Mouse (Mus musculus) left cerebral cortex, adult 11 months (tissue): Measurements from ENCODE around the gene Rab5c.

Experiments
- DNase-seq: peaks from one replicate; pipeline ENCODE4 v3.0.0; 2022; ENCODE audit warnings: low spot score

Rab5c gene

GRCm38 (mm10) chr11:100738066-100738604 lies at the start of gene Rab5c:
Rab5c (minus strand) TSS chr11:100738215.
- peak; percentile 99 for DNase-seq

- DNase-seq = no peak
These were observed 47.8 kb upstream of the Rab5c start for GRCm38 (mm10) chr11:100785774-100786173.

GRCm38 (mm10) chr11:100784286-100784685 lies 46.3 kb upstream of the Rab5c start:
- no peak for DNase-seq

GRCm38 (mm10) chr11:100782568-100782967 lies 44.6 kb upstream of the Rab5c start:
- no peak for DNase-seq

GRCm38 (mm10) chr11:100781763-100782475 lies 43.9 kb upstream of the Rab5c start:
- no peak for DNase-seq

- no peak for DNase-seq
These were observed 42.2 kb upstream of the Rab5c start for GRCm38 (mm10) chr11:100780247-100780646.

- DNase-seq = no peak
These were observed 40.1 kb upstream of the Rab5c start for GRCm38 (mm10) chr11:100778069-100778468.

GRCm38 (mm10) chr11:100775921-100776320 lies 37.9 kb upstream of the Rab5c start:
- DNase-seq = no peak

- DNase-seq = no peak
These were observed 36.2 kb upstream of the Rab5c start for GRCm38 (mm10) chr11:100774261-100774660.

GRCm38 (mm10) chr11:100770646-100771408 lies 32.8 kb upstream of the Rab5c start, which contains the start of gene Ghdc:
Ghdc (minus strand) TSS chr11:100770957.
- DNase-seq = peak; percentile 66

GRCm38 (mm10) chr11:100769980-100770379 lies 32.0 kb upstream of the Rab5c start:
- no peak for DNase-seq

GRCm38 (mm10) chr11:100767871-100768270 lies 29.9 kb upstream of the Rab5c start:
- DNase-seq = no peak

- DNase-seq = no peak
These were observed 28.7 kb upstream of the Rab5c start for GRCm38 (mm10) chr11:100766726-100767125.

- DNase-seq = no peak
These were observed 24.8 kb upstream of the Rab5c start, which contains the start of gene Hcrt for GRCm38 (mm10) chr11:100762831-100763230. Hcrt (minus strand) TSS chr11:100762931.

GRCm38 (mm10) chr11:100761547-100762045 lies 23.6 kb upstream of the Rab5c start:
- DNase-seq = peak; percentile 83

- peak; percentile 93 for DNase-seq
These were observed 21.7 kb upstream of the Rab5c start, which contains the start of gene Kcnh4 for GRCm38 (mm10) chr11:100759611-100760233. Kcnh4 (minus strand) TSS chr11:100759942.

GRCm38 (mm10) chr11:100758707-100759610 lies 20.9 kb upstream of the Rab5c start:
- DNase-seq = no peak

GRCm38 (mm10) chr11:100757566-100757965 lies 19.6 kb upstream of the Rab5c start:
- no peak for DNase-seq

- DNase-seq = no peak
These were observed 18.5 kb upstream of the Rab5c start for GRCm38 (mm10) chr11:100756476-100756875.

GRCm38 (mm10) chr11:100754693-100755057 lies 16.7 kb upstream of the Rab5c start:
- DNase-seq = no peak

GRCm38 (mm10) chr11:100754021-100754692 lies 16.1 kb upstream of the Rab5c start:
- DNase-seq = peak; percentile 62
